In genomic region chr6:99026040-99026439, GRCm38 (mm10) we compare ENCODE assay signal across 9 mouse cellular contexts.
A peak's percentile ranks its signal among the peaks of the same experiment; 100 is the strongest.
DNase-seq lines count a peak whose midpoint lies in the region; ATAC-seq lines count a peak whose summit lies in the region.
"Had no signal": no experiment of that assay in that cellular context is flagged by ENCODE, and none has a peak within 500 bp of the region (broad histone marks: within the 10 kb centered on the region; RNA-seq: fewer than 3 reads in every experiment).

No protein-coding gene starts in this region.

- DNase-seq in forebrain, embryonic 11.5 days (ENCODE audit: low spot score): no peak
- DNase-seq in thymus, postnatal 25 days: peak; percentile 45
- DNase-seq in layer of hippocampus, adult 11-12 months (ENCODE audit: low spot score): no peak
- DNase-seq in left cerebral cortex, postnatal 4 days: no peak
- DNase-seq in layer of hippocampus, adult 9-11 months: no peak
- DNase-seq: layer of hippocampus, postnatal 36 days had no signal

- peaks cover 52% of the 10 kb centered on the region for H3K4me1 ChIP-seq in megakaryocyte, embryonic 14.5 days
- peaks cover 23% of the 10 kb centered on the region; the same call in 1 of the 2 replicates for H3K4me1 ChIP-seq in forebrain, embryonic 11.5 days (replicated peaks; ENCODE audit: control insufficient read depth, insufficient read depth, low read length)
- peaks cover 47% of the 10 kb centered on the region for H3K4me1 ChIP-seq in liver, embryonic 15.5 days (replicated peaks)

- intact Hi-C loops in left cerebral cortex, postnatal 4 days (cut with DNase I): loop anchor here (5.0 kb wide), 1 partner anchor 496 kb away; the partner anchor contains the start of gene Foxp1

- H3K9ac ChIP-seq in forebrain, embryonic 11.5 days (ENCODE audit: low read length): no peak overlapping the region
- no peak overlapping the region for H3K9ac ChIP-seq in liver, embryonic 15.5 days

- ATAC-seq in megakaryocyte, adult 5-6 weeks (ENCODE audit: poor library complexity, severe bottlenecking): no peak
- ATAC-seq in forebrain, embryonic 11.5 days (replicated peaks; ENCODE audit: low FRiP score): no peak
- no peak for ATAC-seq in liver, embryonic 15.5 days (ENCODE audit: insufficient read depth)

- H3K27me3 ChIP-seq in megakaryocyte, embryonic 14.5 days (replicated peaks): no peaks in the 10 kb centered on the region
- no peaks in the 10 kb centered on the region for H3K27me3 ChIP-seq in forebrain, embryonic 11.5 days (ENCODE audit: control insufficient read depth, insufficient read depth, low read length)
- peaks cover 22% of the 10 kb centered on the region for H3K27me3 ChIP-seq in liver, embryonic 15.5 days

- H3K4me3 ChIP-seq in megakaryocyte, embryonic 14.5 days (replicated peaks): peak overlapping the region; percentile 84
- H3K4me3 ChIP-seq in forebrain, embryonic 11.5 days (ENCODE audit: low read depth, low read length): no peak overlapping the region
- peak overlapping the region; percentile 14 for H3K4me3 ChIP-seq in liver, embryonic 15.5 days (replicated peaks)

- WGBS in forebrain, embryonic 11.5 days: 68% methylated on average over 3 of the region's 3 CpGs
- WGBS in liver, embryonic 15.5 days (ENCODE audit: insufficient replicate concordance): 21% methylated on average over 3 of the region's 3 CpGs

- H3K27ac ChIP-seq in forebrain, embryonic 11.5 days (ENCODE audit: low read depth, low read length): no peak overlapping the region
- no peak overlapping the region for H3K27ac ChIP-seq in liver, embryonic 15.5 days (replicated peaks)

- H3K9me3 ChIP-seq in megakaryocyte, embryonic 14.5 days: no peaks in the 10 kb centered on the region
- H3K9me3 ChIP-seq in forebrain, embryonic 11.5 days (ENCODE audit: control insufficient read depth, low read length): no peaks in the 10 kb centered on the region
- H3K9me3 ChIP-seq in liver, embryonic 15.5 days (replicated peaks): no peaks in the 10 kb centered on the region

- H3K36me3 ChIP-seq in megakaryocyte, embryonic 14.5 days (replicated peaks; ENCODE audit: low read length): no peaks in the 10 kb centered on the region
- H3K36me3 ChIP-seq in forebrain, embryonic 11.5 days (ENCODE audit: control insufficient read depth, insufficient read depth, low read length): no peaks in the 10 kb centered on the region
- H3K36me3 ChIP-seq in liver, embryonic 15.5 days (replicated peaks): no peaks in the 10 kb centered on the region

- H3K4me2 ChIP-seq in forebrain, embryonic 11.5 days (ENCODE audit: low read depth, low read length, severe bottlenecking): peak overlapping the region; percentile 18; the same call in 1 of the 2 replicates
- H3K4me2 ChIP-seq in liver, embryonic 15.5 days: peak overlapping the region; percentile 45
